Mouse (Mus musculus): ENCODE data around the gene Lamb3.
"Not testable (repeated sequence)": the region's sequence is repeated elsewhere in the genome, so short reads cannot be mapped to it uniquely, and the experiment has no call there.

Lamb3 gene

DNA sequence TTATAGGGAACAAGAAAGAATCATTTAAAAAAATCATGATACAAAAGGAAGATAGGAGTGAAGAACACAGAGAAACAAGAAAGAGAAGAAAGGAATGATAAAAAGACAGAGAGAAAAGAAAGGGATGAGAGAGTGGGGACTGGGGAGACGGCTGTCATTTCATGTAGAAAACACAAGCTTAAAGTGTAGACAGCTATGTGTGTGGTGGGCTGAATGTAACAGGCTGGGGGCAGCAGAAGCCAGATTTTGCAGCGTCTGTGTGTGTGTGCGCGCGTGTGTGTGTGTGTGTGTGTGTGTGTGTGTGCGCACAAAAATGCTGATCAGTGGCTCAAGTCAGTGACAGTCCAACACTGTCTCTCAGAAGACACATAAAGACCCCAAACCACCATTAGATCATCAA lies 36.7 kb downstream of the Lamb3 start:
- no peak for DNase-seq (ENCODE audit: low read depth, low spot score)

DNA sequence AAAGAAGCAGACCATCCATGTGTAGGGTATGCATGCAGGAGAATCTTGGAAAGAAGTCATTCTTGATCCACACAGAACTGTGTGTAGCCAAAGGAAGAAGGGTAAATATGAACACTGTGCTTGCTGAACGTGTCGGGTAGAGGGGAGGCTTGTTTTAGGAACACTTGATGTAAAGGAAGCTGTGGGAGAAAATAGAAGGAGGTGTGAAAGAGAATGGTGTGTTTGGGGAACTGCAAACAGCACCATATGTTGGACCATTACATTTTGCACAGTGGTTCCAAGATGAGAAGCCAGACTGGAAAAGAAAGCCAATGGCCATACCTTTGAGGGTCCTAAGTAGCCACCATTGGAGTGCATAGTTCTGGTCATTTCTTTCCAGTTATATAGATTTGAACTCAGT lies 42.5 kb downstream of the Lamb3 start:
- peak; percentile 73 for DNase-seq (ENCODE audit: low read depth, low spot score)

DNA sequence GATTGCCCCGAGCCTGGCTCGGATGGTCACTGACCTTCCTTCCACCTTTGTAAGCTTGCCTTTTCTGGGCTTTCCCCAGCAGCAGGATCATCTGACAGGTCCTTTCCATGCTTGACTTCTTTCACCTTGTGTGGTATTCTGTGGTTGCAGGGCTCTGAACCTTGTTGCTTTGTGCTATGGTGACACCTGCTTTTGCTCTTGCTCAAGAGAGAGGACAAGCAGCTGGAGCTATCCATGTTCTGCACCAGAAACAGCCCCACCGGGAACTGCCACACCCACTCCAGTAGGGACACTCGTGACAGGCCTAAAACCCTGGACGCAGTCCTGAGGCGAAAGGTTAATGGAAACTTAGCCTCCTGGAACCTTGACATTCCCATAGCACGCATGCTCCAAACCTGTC lies 43.9 kb downstream of the Lamb3 start:
- no peak for DNase-seq (ENCODE audit: low read depth, low spot score)

DNA sequence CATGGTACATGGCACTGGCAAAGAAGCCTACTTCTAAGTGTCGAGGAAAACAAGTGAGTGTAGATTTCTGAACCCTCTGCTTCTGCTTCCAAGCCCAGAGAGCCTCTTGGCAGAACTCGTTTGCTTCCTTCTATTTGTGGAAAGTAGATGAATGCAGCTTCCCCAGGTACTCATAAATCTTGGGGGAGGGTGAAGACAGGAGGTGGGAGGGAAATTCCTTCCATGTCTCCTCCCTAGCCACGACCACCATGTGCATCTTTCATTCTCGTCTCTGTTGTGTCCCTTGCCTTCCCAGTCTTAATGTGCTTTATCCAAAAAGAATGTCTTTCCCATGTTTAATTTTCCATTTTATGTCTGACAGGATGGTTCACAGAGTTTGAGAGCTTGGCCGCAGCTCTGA lies 45.1 kb downstream of the Lamb3 start:
- no peak for DNase-seq (ENCODE audit: low read depth, low spot score)

DNA sequence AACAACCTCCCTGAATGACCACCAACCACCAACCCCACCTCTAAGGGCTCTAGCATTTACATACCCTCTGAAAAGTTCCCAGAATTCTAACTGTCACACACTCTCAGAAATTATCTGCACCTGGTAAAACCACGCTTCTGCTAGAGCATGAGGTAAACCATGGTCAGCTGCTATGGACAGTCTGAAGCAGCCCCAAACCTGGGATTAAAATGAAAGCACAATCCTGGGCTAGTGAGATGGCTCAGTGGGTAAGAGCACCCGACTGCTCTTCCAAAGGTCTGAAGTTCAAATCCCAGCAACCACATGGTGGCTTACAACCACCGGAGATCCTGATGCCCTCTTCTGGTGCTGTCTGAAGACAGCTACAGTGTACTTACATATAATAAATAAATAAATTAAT lies 46.4 kb downstream of the Lamb3 start:
- DNase-seq (ENCODE audit: low read depth, low spot score), result not testable (repeated sequence)

DNA sequence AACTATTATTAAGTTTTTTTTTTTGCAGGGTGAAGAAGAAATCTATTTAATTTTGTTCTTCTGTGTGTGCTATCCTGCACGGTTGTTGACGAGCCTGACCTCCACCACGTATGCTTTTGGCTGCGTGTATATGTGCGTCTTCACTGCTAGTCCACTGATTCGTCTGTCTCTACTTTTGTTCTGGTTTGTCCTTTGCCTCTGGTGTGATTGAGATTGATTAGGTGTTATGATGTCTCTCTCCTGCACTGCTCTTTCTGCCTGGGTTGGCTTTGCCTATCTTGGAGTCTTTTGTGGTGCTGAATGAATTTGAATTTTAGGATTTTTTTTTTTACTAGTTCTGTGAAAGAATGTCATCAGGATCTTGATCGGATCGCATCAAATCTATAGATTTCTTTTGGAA lies 47.5 kb downstream of the Lamb3 start:
- no peak for DNase-seq (ENCODE audit: low read depth, low spot score)

DNA sequence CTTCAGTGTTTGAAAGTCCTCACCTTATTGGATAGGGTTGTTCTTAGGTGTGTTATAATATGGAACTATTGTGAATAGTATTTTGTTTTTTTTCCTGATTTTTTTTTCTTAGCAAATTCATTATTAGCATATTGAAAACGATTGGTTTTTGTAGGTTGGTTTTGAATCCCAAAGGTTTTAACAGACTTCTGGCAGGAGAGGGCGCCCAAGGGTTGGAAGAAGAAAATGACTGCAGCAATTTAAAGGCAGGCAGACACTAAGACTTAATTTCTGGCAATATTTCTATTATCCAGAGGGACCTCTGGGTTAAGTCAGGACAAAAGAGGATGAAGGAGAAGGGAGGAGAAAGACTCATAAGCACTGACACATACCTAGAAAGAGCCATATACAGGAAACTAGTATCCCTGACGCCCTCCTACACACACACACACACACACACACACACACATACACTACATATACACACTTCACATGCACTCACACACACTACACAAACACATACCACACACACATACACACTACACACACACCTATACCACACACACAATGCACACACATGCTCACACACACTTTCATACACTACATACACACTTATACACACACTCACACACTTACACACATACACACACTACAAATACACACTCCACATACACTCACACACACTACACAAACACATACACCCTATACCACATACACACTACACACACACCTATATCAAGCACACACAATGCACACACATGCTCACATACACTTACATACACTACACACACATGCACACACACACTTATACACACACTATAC lies 48.2 kb downstream of the Lamb3 start:
- DNase-seq (ENCODE audit: low read depth, low spot score), result no peak

DNA sequence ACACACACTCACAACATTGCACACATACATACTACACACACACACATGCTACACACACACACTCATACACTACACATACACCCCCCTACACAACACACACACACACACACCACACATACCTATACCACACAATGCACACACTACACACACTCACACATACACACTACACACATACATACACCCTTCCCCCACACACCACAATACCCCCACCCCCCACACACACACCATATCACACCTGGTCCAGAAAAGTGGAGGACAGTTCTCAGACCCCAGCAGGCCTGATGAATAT lies 48.7 kb downstream of the Lamb3 start:
- DNase-seq (ENCODE audit: low read depth, low spot score), result no peak

DNA sequence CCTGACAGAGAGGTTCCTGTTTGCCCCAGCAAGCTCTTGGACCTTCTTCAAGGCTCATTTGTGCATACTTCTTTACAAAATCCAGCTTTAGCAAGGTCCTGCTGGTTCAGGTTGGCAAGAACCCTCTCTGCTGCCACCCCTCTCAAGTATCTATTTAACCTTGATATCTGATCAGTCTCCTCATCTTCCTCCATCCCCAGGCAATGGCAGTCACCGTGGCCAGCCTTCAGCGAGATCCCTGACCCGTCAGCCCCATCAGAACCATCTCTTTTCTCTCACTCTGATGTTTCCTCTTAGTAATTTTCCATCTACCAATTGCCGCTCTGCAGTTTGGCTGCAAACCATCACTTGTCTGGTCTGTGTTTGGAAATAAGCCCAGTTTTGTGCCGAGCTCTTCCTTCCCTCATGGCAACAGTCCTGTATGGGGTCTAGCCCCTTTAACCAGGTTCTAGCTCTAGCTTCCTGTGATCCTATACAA lies 49.2 kb downstream of the Lamb3 start:
- DNase-seq (ENCODE audit: low read depth, low spot score), result no peak

DNA sequence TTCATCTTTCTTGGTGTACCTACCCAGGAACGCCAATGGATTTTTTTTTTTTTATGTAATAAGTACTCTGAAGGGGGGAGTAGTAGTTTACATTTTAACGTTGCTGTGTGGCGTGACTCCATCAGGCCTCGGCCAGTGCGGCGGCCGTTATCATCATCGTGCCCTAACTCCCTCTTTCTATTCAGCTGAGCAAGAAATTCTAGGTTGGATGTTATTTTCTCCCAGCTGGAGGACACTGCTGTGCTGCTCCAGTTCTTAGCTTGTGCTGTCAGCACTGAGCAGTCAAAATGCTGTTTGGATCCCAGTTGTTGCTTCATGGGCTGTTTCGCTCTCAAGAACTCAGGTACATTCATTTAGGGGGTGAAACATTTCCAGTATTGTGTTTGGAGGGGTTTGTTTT lies 52.1 kb downstream of the Lamb3 start:
- DNase-seq (ENCODE audit: low read depth, low spot score), result no peak

DNA sequence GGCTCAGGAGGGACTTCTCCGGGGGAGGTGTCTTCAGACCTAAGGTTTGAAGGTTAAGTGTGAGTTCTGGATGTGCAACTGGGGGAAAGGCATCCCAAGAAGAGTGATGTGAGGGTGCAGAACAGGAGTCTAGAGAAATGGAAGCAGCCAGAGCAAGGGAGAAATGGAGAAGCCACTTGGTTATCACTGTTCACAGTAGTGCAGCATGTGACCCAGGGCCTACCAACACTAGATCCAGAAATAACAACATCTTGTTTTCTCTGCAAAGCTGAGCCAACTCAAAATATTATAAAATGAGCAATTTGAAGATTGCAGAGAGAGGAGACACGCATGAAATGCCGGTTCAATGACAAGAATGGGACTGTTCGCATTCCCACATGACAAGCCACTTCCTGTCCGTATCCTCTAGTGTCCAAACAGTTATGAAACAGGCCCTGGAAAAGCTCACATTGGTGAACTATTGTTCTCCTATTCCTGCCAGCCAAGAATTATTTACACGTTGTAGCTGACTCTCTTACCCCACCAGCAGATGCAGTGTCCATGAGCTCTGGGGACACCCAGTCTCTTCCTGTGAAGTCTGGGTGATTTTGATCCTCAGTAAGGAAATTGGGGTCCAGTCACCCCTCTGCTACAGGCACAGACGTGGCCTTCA lies 54.5 kb downstream of the Lamb3 start:
- DNase-seq (ENCODE audit: low read depth, low spot score), result no peak

DNA sequence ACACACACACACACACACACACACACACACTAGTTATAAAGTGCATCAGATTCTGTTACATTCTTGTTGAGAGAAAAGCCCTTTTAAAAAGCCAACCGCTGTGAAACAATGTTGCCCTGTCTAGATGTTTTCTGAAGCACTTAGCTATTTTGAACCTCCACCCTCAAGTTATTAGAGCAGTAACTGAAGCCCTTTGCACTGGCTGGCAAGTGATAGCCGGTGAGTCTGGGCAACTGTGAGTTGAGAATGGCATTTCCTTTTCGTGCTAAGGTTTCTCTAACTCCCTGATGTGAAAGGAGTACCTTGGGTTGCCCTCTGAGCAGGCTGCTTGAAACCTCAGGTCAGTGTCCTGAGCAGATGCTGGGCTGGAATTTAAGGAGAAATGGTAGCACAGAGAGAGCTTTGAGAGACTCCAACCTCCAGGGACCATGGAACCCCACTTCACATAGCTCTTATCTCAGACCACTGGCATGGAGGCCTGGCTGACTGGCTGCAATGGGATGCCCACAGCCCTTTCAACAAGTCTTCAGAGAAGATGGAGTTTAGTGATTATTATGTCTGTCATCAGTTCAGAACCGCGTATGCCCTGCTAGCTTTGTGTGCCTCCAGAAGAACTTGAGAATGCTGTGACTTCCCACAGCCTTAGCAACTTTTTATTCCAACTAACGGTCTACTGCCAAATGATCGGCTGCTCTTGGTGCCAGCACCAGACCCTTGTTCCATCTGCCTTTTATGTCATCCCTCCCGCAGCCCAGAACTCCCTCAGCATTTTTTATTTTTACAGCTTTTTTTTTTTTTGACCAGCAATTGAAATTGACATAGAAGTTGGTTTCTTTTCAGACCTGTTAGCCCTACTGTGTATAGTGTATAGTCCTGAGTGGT lies 55.8 kb downstream of the Lamb3 start:
- DNase-seq (ENCODE audit: low read depth, low spot score), result no peak

DNA sequence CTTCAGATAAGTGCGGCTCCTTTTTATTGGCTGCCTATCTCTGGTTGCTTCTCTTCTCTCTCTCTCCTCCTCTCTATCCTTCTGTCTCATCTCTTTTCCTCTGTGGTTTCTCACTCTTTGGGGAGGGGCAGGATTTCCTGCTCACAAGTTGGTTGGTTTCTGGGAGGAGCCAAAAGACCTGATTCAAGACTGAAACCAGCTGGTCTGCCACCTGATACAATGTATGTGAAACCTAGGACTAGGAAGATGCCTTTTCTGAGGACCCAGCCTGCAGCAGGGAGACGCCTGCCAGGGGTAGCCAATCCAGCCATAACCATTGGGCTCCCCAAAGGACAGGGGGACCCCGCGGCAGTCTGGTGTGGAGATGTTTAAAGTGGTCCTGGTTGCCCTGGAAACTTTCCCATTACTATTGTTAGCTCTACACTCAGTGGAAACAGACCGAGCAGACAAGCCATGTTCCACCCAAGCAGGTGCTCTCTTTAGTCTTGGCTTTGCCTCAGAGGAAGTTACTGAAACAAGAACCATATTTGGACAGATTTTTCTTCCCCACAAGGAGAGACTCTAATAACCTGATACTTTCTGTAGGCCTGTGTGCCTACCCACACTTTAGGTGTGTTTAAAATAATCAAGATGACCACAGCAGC lies 56.6 kb downstream of the Lamb3 start, which contains the start of gene Hsd11b1:
Gene Hsd11b1, minus strand, starts transcription at position 121 of the 644 bp plus-strand sequence.
- DNase-seq (ENCODE audit: low read depth, low spot score), result no peak

DNA sequence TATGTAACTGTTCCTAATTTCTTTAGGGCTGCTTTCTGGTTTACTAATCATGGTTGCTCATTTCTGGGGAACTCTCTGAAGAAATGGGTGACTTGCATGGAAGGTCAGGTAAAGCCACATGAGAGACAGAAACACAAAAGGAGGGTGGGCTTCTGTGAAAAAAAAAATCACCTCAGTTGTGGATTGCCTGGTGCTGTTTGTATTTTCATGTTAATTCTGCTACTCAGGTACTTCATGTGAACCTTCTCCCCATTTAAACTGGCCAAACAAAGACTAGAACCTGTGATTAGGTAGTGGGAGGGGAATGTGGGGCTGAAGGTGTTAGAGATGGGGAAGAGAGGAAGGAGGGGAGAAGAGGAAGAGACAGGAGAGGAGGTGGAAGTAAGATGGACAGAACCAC lies 58.2 kb downstream of the Lamb3 start:
- no peak for DNase-seq (ENCODE audit: low read depth, low spot score)

DNA sequence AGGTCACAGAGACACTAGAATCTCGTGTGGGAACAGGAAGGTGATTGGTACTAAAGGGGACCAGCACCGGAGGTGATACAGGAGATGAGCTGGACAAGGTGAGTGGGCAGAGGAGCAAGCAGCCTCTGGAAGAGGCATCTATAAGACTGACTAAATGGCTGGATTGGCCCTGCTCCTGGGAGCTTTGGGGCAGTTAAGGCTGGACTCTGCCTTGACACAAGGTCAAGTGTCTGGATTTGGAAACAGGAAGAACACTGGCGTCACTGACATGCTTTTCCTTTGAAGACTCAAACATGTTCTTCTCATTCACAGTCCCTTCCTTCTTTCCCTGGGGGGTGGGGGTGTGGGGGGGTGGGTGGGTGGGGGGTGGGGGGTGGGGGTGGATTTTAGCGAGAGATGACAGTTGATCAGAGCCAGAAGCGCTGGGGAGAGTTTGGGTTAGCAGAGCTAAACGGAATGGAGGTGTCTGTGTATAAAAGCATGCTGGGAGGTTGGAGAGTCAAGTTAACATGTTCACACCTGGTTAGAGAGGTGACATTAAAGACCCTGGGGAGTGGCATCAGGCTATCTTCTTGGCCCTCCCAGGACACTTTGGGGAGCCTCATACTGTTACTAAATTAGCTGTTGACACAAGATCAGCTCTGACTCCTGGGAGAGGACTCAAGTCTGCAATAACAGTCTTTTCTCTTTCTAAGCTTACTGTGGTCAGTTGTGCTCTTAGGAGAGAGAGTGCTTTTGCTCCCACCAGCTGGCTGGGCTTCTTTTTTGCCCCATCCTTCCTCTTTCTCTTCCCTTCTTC lies 63.7 kb downstream of the Lamb3 start:
- no peak for DNase-seq (ENCODE audit: low read depth, low spot score)

DNA sequence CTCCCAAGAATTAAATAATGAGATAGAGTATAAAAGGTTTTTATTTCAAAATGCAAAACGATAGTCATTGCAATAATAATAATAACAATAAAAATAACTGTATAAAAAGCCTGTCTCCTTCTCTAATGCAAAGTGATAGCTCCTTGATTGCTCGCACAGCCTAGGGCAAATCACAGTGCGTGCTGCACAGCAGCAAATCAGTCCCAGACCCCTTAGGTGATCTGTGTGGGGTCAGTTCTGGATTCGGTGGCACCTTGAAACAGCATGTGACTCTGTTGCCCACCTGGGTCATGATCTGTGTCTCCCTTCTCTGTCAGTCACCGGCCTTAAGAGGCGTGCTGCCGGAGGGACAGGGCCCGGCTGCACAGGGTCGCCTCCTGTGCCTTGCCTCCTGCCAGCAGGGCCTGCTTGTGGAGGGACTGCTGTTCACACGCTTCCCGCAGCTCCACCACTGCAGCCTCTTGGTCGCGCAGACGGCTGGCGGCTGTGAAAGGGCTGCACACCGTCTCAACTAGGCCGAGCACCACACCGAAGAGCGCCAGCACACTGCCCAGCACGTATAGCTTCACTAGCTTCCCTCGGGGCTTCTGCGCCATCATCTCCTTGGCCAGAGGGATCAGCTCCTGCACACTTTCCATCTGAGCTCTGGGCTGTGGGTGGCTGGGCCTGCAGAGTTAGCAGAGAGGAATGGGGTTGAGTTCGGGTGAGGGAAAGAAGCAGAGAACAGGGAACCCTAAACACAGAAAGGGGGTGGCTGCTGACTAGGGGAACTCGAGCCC lies 64.8 kb downstream of the Lamb3 start:
- no peak for DNase-seq (ENCODE audit: low read depth, low spot score)

DNA sequence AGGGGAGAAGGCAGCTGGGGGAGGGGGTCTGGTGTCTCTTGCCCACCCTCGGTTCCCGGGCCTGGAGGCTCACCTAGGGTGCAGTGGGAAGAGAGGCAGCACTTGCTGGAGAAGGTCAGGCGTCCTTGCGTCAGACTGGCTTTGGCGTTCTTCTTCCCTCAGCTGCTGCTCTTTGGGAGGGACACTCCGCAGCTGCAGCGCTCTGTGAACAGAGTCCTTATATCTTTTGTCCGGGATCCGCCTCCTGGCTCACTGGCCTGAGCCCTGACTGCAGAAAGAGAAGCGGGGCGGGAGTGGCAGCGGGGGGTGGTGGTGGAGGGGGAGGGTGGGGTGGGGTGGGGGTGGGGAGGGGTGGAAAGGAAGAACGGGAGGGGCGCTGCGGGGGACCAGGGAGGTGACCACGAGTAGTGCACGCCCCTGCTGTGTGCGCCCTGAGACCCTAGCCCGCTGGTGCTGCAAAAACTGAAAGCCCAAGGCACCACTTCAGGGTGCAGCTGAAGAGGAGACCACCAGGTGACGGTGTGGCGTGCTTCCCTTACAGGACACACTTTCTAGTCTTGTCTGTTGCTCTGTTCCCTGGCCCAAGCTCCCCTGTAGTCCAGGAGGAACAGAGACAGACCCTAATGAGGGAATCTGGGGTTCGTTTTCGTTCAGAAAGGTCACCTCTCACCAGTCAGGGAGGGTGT lies 65.6 kb downstream of the Lamb3 start, which contains the start of gene G0s2:
Gene G0s2, minus strand, starts transcription at position 302 of the 686 bp plus-strand sequence.
- peak; percentile 57 for DNase-seq (ENCODE audit: low read depth, low spot score)

DNA sequence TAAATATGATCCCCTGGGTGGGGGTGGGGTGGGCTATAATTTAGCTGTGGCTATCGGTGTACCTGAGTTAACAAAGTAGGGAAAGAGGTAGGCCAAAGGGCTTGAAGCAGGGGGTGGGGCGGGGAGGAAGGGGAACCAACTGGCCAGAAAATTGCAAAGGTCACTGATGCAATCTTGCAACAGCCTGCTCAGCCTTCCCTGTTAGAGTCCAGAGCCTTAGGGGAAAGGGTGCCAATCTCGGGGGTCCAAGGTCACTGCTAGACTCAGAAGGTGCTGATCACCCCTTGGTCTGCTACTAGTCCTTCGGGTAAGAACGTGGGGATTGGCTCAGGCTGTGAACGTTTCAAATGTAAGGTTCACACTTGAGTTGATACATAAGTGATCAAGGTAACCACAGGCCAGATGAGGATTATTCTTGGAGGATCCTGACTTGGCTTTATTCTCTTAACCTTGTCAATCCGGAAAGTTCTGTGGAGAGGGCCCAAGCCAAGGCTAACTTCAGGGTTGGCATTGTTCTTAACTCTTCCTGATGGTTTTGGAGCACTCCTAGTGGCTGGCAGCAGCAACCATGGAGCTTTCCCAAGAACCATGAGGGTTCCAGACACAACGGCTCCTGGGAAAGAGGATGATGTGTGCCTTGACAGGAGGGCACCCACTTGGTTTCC lies 67.0 kb downstream of the Lamb3 start:
- DNase-seq (ENCODE audit: low read depth, low spot score), result no peak

DNA sequence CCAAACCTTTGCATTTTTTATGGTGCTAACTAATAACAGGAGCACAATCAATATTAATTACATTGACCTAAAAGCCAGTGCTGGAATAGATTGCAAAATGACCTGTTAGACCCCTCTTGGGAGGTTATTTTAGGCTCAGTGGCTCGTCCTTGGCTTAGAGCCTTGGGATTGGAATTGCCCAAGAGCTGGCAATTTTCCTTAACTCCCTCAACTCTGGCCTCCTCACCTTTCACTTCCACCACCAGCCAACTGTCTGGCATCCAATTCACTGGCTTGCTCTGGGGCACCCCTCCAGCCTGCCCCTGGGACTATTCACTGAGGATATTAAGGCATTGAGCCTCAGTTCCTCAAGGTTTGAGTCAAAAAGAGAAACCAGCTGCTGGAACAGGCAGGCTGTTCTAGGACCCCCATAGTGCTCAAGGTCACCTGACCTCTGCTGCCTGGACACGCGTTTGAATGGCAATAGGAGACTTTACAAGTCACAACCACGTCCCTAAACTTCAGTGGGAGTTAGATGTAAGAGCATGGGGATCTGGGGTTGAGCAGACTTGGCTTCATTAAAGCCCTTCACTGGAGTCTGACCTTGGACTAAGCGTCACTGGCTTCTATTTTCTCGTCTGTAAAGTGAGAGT lies 71.0 kb downstream of the Lamb3 start:
- DNase-seq (ENCODE audit: low read depth, low spot score), result no peak
